Mouse (Mus musculus) C2C12 (cell line): ENCODE measurements around the gene Glt6d1.

Experiments used
- CEBPB ChIP-seq: IDR thresholded peaks from one replicate; pipeline ENCODE4 v1.6.1; 2011; ENCODE audit warnings: low read depth, mild to moderate bottlenecking, control low read depth, moderate library complexity
- CTCF ChIP-seq: IDR thresholded peaks from one replicate; pipeline ENCODE4 v1.5.1; 2011; ENCODE audit not compliant: control insufficient read depth, insufficient read depth, insufficient read length
- MAX ChIP-seq: IDR thresholded peaks from one replicate; pipeline ENCODE4 v1.6.1; 2011; ENCODE audit warnings: mild to moderate bottlenecking, control low read depth
- MYOD1 ChIP-seq: IDR thresholded peaks from one replicate; pipeline ENCODE4 v1.6.1; 2011; ENCODE audit warnings: low read depth; ENCODE audit not compliant: control insufficient read depth, insufficient read length
- USF1 ChIP-seq: IDR thresholded peaks from one replicate; pipeline ENCODE4 v1.6.1; 2011; ENCODE audit warnings: low read depth, mild to moderate bottlenecking, control low read depth, moderate library complexity

DNA sequence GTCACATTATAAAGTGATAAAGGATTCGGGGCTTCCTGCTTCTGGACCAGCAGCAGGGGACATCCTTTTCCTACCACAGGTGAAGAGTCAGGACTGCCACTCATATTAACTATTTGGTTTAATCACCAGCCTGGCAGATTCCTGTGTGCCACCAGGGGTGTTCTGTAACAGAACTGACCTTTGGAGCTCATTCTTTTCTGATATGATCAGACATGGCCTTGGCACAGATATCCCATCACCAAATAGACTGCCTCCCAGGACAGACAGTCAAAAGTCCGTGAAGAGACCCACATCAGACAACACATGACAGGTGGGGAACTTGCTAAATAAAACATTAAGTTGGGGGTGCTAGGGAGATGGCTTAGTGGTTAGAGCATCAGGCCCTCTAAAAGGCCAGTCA lies 3.9 kb downstream of the Glt6d1 start:
- TF ChIP-seq CTCF (no peak), MYOD1 (no peak), CEBPB (no peak), USF1 (no peak), MAX (no peak)
